Mouse (Mus musculus) heart, embryonic 14.5 days (tissue): ENCODE results near the gene Bmp10. TPM values are rescaled to one million over a fixed set of nuclear protein-coding genes. Genes with fewer than 3 reads are reported as not detected.
"Not testable (repeated sequence)": the region's sequence is repeated elsewhere in the genome, so short reads cannot be mapped to it uniquely, and the experiment has no call there.

Source experiments
- ATAC-seq: fragments of 200-750 bp; cut with Nextera tagmentation; 2 replicates; pipeline ENCODE4 v1.8.0; 2017; ENCODE audit warnings: low read depth, moderate TSS enrichment; ENCODE audit not compliant: insufficient number of reproducible peaks, insufficient read depth, low FRiP score
- H3K27ac ChIP-seq, 2 experiments: fragments of 200-500 bp in 1 of 2; fragments of 300-500 bp in 1 of 2; sonication (generic) in 1 of 2; replicated peaks in 1 of 2; 2 replicates each; pipeline ENCODE4 v1.5.1; 2012 to 2014; ENCODE audit warnings: low read depth in 2 of 2, low read length in 2 of 2, control low read depth in 1 of 2, mild to moderate bottlenecking in 1 of 2, mixed read lengths in 1 of 2; ENCODE audit not compliant: control insufficient read depth in 1 of 2, insufficient read depth in 1 of 2
- H3K27me3 ChIP-seq: fragments of 300-500 bp; sonication (generic); 2 replicates; pipeline ENCODE4 v1.6.1; 2014; ENCODE audit warnings: mild to moderate bottlenecking, low read length, control low read depth; ENCODE audit not compliant: control insufficient read depth, insufficient read depth
- H3K36me3 ChIP-seq: fragments of 300-500 bp; sonication (generic); 2 replicates; pipeline ENCODE4 v1.6.1; 2014; ENCODE audit warnings: mild to moderate bottlenecking, control low read depth, low read length, mixed read lengths; ENCODE audit not compliant: control insufficient read depth, insufficient read depth
- H3K4me1 ChIP-seq, 2 experiments: fragments of 200-500 bp in 1 of 2; fragments of 300-500 bp in 1 of 2; sonication (generic) in 1 of 2; 2 replicates each; pipeline ENCODE4 v1.6.1; 2012 to 2014; ENCODE audit warnings: low read length in 2 of 2, control low read depth in 1 of 2, mixed read lengths in 1 of 2; ENCODE audit not compliant: control insufficient read depth in 2 of 2, insufficient read depth in 2 of 2
- H3K4me2 ChIP-seq: fragments of 300-500 bp; sonication (generic); 2 replicates; pipeline ENCODE4 v1.6.1; 2014; ENCODE audit warnings: mild to moderate bottlenecking, low read length
- H3K4me3 ChIP-seq, 2 experiments: fragments of 200-500 bp in 1 of 2; fragments of 300-500 bp in 1 of 2; sonication (generic) in 1 of 2; 2 replicates each; pipeline ENCODE4 v1.5.1; 2012 to 2014; ENCODE audit warnings: low read length in 2 of 2, mild to moderate bottlenecking in 2 of 2, control low read depth in 1 of 2, low read depth in 1 of 2, moderate library complexity in 1 of 2; ENCODE audit not compliant: control insufficient read depth in 1 of 2, insufficient read depth in 1 of 2
- H3K9ac ChIP-seq: fragments of 300-500 bp; sonication (generic); 2 replicates; pipeline ENCODE4 v1.6.1; 2014; ENCODE audit warnings: mild to moderate bottlenecking, low read length
- H3K9me3 ChIP-seq: fragments of 300-500 bp; sonication (generic); 2 replicates; pipeline ENCODE4 v1.6.1; 2016; ENCODE audit warnings: low read length, control low read depth; ENCODE audit not compliant: control insufficient read depth
- WGBS: fragments of 180-500 bp; shearing (Covaris S2); extraction: QIAGEN DNeasy Blood & Tissue Kit; methylation state at CpG from one replicate; pipeline ENCODE4 v1.1.7; 2014; 5-methylcytosine and 5-hydroxymethylcytosine counted together
- polyA plus RNA-seq: library from polyadenylated mRNA; unstranded; fragments of >200 nt; fragmentation: Nextera tagmentation; extraction: Ambion mirVana; gene quantifications from 2 replicates; pipeline ENCODE4 v1.2.1, GENCODE M21; 2014

The Bmp10 gene
- polyA plus RNA-seq, 1 experiment from 2014 or later, result 8.3 TPM

GRCm38 (mm10) chr6:87470098-87470497, 41.3 kb downstream of the Bmp10 start:
- not testable (repeated sequence) for ATAC-seq, H3K9ac ChIP-seq, H3K36me3 ChIP-seq, H3K27ac ChIP-seq, H3K9me3 ChIP-seq, H3K4me2 ChIP-seq, H3K4me3 ChIP-seq
- Histone ChIP-seq H3K27me3 (0 out of 2 replicates have a peak, but pooled peaks cover 10% of the 10 kb centered on the region), H3K4me1 (peaks cover 3 to 13% of the 10 kb centered on the region in 2 experiments; a peak in 3 of 4 replicates)
- 95% methylated on average over 12 of the region's 12 CpGs for WGBS

DNA sequence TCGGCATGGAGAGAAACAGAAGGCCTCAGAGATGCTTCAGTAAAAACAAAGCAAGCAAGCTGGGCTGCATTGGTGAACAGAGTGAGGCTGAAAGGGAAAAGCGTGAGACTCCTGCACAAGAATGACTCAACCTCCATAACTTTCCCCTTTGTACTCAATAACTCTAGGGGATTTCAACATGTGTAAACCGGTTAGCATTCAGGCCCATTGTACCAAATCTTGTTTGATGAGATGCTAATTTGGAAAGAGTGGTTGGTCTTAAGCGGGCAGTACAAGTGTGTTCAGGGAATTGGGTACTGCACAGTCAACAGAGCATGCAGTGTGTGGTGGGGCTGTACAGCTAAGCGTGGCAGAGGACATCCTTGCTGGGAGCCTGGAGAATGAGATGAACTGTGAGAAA, 46.4 kb downstream of the Bmp10 start:
- Histone ChIP-seq H3K27ac (no peak overlapping the region), H3K36me3 (no peaks in the 10 kb centered on the region), H3K4me2 (no peak overlapping the region), H3K27me3 (0 out of 2 replicates have a peak, but pooled peaks cover 4% of the 10 kb centered on the region), H3K9ac (no peak overlapping the region), H3K9me3 (no peaks in the 10 kb centered on the region), H3K4me3 (no peak overlapping the region), H3K4me1 (peaks cover 0 to 3% of the 10 kb centered on the region in 2 experiments; a peak in 1 of 4 replicates)
- WGBS, result 86% methylated on average over 5 of the region's 5 CpGs
- ATAC-seq, result no peak

DNA sequence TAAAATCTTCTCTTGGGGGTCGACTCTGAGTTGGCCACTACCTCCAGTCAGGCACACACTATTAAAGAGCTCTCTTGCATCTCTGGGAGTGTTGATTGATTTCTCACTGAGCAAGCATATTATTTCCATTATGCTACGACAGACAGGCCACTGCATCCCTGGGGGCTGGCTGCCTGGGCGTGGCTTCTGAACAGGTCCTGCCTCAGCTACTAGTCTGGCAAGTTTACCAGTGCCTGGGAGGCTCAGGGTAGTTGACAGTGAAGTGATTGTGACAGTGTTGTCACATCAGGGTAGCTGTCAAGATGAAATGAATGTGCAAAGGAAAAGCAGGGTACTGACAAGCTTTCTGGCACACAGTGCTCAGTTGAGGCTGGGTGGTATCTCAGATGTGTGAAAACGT, 50.1 kb downstream of the Bmp10 start:
- H3K4me1 ChIP-seq, result peaks cover 0 to 3% of the 10 kb centered on the region in 2 experiments; a peak in 1 of 4 replicates
- WGBS, result 30% methylated on average over 4 of the region's 4 CpGs
- H3K4me2 ChIP-seq, result no peak overlapping the region
- no peak overlapping the region for H3K4me3 ChIP-seq
- no peaks in the 10 kb centered on the region for H3K36me3 ChIP-seq
- peaks cover 10% of the 10 kb centered on the region; the same call in 1 of the 2 replicates for H3K27me3 ChIP-seq
- ATAC-seq, result no peak
- peaks cover 7% of the 10 kb centered on the region; the same call in 1 of the 2 replicates for H3K9me3 ChIP-seq
- no peak overlapping the region for H3K27ac ChIP-seq
- H3K9ac ChIP-seq, result no peak overlapping the region

DNA sequence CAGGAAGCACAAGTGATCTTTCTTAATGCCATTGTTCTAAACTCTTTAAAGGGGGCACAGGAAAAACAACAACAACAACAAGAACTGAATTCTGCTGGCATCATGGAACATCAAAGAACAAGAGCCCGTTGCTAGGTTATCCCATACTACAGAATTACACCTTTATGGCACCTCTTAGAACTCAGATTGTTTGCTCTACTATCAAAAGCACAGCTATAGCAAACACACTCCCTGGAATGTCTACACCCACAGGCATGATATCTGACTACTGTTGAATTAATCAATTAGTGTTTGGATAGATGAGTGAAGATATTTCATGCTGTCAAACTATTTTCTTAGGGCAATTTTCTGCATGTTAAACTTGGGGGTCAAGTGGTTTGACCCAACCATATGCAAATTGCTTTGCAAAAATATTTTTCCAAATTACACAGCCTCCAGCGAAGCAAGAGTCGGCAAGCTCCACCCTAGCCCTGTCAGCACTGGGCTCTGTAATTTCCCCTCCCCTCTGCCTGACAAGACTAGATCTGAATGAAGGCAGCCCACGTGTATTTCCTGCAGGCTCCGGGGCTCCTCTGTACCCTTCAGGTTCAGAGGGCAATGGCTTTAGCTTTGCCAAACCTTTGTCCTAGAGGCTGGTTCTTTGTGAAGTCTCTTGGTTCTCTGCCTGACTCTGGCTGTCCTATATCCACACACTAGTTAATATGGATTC, 50.7 kb downstream of the Bmp10 start:
- peaks cover 7% of the 10 kb centered on the region; the same call in 1 of the 2 replicates for H3K9me3 ChIP-seq
- no peaks in the 10 kb centered on the region for H3K36me3 ChIP-seq
- no peak overlapping the region for H3K9ac ChIP-seq
- peaks cover 0 to 3% of the 10 kb centered on the region in 2 experiments; a peak in 1 of 4 replicates for H3K4me1 ChIP-seq
- peaks cover 10% of the 10 kb centered on the region; the same call in 1 of the 2 replicates for H3K27me3 ChIP-seq
- 33% methylated on average over 5 of the region's 5 CpGs for WGBS
- H3K4me3 ChIP-seq, result no peak overlapping the region
- H3K27ac ChIP-seq, result no peak overlapping the region
- H3K4me2 ChIP-seq, result no peak overlapping the region
- ATAC-seq, result no peak

DNA sequence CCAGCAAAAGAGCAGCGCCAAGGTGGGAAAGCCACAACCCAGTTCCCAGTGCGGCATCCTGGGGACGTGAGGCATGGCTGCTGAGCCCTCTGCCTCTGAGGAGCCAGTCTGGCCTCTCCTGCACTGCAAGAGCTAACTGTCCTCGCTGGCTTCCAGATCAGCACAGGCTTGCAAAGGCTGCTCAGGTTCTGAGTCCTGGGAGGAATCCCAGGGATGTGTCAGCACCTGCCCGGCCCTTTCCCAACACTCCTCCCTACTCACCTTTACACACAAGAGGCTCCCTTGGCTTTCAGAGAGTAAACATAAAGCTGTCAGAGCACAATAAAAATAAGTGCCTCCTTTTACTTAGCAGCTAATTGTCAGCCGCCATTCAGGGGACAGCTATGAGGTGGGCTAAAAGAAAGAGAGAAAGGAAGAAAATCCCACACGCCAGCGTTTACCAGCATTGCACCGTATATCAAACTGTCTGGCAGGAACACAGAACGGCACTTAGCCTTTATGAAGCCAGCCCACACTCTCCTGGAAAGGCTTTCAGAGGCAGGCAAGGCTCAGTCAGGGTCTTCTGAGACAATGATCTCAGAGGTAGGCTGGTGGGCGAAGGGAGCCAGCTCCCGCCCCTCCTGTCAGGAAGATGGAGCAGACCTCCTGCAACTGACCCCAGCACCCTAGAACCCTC, 54.6 kb downstream of the Bmp10 start:
- no peak for ATAC-seq
- Histone ChIP-seq H3K9me3 (peaks cover 7% of the 10 kb centered on the region; the same call in 1 of the 2 replicates), H3K27me3 (peaks cover 10% of the 10 kb centered on the region; the same call in 1 of the 2 replicates), H3K4me3 (no peak overlapping the region), H3K27ac (no peak overlapping the region), H3K4me1 (peaks cover 0 to 3% of the 10 kb centered on the region in 2 experiments; a peak in 1 of 4 replicates), H3K4me2 (no peak overlapping the region), H3K9ac (no peak overlapping the region), H3K36me3 (no peaks in the 10 kb centered on the region)
- 69% methylated on average over 12 of the region's 12 CpGs for WGBS

DNA sequence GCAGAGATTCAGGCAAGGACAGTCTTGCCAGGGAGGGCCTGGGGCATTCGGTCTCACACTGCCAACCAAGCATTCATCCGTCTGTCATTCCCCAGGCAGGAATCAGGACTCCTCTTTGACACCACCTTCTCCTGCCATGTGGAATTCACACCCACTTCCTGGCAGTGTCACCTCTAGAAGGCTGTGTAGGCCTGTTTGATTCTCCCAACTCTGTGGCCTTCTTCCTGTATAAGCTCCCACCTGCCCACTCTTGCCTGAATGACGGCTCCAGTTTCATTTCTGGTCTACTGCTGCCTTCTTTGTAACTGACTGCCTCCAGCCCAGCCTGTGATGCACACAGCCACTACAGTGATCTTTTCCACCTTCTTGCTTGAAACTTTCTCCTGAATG, 55.1 kb downstream of the Bmp10 start:
- Histone ChIP-seq H3K27me3 (peaks cover 10% of the 10 kb centered on the region; the same call in 1 of the 2 replicates), H3K36me3 (no peaks in the 10 kb centered on the region), H3K4me1 (peaks cover 0 to 1% of the 10 kb centered on the region in 2 experiments; a peak in 1 of 4 replicates), H3K4me2 (no peak overlapping the region), H3K4me3 (no peak overlapping the region), H3K27ac (no peak overlapping the region), H3K9ac (no peak overlapping the region), H3K9me3 (peaks cover 7% of the 10 kb centered on the region; the same call in 1 of the 2 replicates)
- no peak for ATAC-seq
- 79% methylated on average over 3 of the region's 3 CpGs for WGBS

DNA sequence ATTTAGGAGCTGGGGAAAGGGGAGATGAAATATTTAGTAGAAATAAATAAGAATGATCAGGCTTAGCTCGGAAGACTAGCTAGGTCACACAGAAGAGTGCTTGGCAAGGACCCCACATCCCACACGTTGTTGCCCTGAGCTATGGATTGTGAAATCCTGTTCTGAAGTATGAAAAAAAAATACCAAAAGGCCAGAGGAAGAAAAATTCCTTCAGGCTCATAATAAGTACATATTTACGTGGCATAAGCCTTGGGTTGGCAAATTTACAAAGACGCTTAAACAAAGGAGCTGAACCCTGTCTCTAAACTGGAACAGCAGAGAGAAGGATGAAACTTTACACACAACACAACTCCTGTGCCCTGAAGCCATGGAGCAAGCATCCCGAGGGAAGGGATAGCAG, 56.0 kb downstream of the Bmp10 start:
- H3K9ac ChIP-seq, result no peak overlapping the region
- no peak overlapping the region for H3K27ac ChIP-seq
- H3K27me3 ChIP-seq, result peaks cover 9% of the 10 kb centered on the region; the same call in 1 of the 2 replicates
- no peak for ATAC-seq
- no peaks in the 10 kb centered on the region for H3K4me1 ChIP-seq
- H3K4me3 ChIP-seq, result no peak overlapping the region
- H3K9me3 ChIP-seq, result peaks cover 7% of the 10 kb centered on the region; the same call in 1 of the 2 replicates
- WGBS, result 82% methylated on average over 5 of the region's 5 CpGs
- H3K4me2 ChIP-seq, result no peak overlapping the region
- H3K36me3 ChIP-seq, result no peaks in the 10 kb centered on the region
